Mouse (Mus musculus) cerebellum, adult 9-11 months (tissue): ENCODE measurements around the gene Lefty1.
"Not testable (repeated sequence)": the region's sequence is repeated elsewhere in the genome, so short reads cannot be mapped to it uniquely, and the experiment has no call there.

Source experiments
- DNase-seq: peaks from one replicate; pipeline ENCODE4 v3.0.0; 2022

Gene Lefty1

DNA sequence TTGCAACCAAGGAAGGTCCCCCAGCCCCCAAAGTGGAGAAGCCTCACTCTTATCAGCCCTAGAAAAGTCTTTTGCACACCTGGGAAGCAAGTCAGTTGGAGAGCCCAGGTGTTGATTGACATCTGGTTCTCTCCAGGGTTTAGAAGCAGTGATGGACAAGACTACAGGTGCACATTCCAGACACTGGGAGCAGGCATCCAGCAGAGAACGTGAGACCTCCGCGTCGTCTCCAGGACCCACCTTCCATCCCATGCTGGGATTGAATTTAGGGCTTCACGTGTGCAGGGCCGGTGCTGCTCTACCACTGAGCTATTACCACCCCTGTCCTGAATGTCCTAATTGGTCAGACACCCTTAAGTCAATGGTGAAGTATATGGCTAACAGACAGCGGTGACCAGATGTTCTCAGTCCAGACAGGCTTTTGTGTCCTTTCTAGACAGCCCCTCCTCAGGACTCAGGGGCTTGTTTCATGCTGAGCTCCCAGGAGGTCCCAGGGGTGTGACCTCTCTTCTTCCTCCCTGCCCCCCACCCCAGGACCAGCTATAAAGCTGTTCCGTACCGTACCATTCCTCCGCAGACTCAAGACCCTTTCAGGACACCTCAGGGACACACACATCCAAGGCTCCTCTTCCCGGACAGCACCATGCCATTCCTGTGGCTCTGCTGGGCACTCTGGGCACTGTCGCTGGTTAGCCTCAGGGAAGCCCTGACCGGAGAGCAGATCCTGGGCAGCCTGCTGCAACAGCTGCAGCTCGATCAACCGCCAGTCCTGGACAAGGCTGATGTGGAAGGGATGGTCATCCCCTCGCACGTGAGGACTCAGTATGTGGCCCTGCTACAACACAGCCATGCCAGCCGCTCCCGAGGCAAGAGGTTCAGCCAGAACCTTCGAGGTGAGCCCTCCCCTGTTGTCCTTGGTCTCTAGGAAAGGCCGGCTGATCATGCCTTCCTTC lies at the start of gene Lefty1:
Lefty1 (plus strand) TSS at position 556 of the 953 bp plus-strand sequence.
- DNase-seq = no peak

DNA sequence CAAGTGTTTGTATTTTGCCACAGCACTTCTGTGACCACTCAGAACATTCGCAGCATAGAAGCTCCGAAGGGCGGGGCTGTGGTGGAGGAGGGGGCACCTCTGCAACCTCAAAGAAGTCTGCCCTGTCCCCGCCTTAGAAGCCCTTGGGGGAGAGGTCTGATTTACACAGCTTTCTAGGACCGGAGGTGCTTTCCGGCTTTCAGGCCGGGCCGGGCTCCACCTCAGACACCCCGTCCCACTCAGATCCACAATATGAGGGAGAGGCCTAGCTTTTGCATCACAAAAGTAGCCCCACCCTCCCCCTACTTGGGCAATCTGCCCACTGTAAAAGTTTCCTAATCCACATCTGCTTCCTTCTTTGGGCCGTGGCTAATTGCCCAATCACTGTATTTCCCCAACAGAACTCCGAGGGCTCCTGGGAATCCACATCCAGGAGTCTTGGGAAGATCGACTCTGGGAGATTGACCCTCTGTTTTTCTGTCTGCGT lies 46.2 kb upstream of the Lefty1 start:
- no peak for DNase-seq

DNA sequence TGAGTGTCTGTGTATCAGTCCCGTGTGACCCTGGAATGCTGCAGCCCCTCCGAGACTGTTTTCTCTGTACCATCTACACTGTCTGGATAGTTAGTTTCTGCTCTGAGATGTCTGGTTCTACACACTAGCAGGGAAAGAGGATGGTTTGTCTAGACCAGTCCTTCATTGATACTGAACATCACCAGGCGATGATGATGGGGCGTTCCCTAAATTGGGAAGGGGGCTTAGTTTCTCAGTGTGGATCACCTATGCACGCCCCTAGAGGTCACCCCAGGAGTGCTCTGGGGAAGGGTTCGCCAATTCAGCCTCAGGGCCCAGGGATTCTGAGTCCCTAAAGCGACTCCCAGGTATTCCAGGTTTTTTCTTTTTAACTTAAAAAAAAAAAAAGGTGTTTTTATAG lies 45.6 kb upstream of the Lefty1 start:
- no peak for DNase-seq

DNA sequence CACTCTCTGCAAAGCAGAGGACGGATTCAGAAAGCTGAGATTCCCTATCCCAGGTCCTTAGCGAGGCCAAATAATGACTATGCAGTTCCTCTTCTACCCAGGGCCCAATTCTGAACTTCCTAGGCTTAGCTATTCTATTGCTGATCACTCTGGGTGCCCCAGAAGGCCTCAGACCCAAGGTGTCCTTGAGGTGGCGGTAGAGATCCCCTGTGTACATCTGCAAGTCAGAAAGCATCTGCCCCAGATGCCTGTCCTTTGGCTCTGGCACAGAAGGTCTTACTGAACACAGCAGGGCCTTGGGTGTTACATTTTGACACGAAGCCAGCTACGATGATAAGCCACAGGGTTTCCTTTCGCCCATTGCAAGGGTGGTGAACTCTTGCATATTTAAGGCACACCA lies 45.0 kb upstream of the Lefty1 start:
- no peak for DNase-seq

DNA sequence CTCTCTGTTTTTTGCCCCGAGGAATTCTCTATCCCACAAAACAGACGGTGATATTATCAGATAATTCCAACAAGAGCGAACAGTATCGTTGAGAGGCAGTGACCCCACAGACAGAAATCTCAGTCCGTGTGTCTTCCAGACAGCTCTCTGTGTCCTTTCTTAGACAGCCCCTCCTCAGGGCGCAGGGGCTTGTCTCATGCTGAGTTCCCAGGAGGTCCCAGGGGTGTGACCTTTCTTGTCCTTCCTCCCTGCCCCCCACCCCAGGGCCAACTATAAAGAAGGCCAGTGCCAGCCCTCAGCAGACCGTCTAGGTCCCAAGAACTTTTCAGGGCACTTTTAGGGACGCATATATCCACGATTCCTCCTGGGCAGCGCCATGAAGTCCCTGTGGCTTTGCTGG lies 42.0 kb upstream of the Lefty1 start, which contains the start of gene Lefty2:
Lefty2 (plus strand) TSS at position 301 of the 400 bp plus-strand sequence.
- no peak for DNase-seq

DNA sequence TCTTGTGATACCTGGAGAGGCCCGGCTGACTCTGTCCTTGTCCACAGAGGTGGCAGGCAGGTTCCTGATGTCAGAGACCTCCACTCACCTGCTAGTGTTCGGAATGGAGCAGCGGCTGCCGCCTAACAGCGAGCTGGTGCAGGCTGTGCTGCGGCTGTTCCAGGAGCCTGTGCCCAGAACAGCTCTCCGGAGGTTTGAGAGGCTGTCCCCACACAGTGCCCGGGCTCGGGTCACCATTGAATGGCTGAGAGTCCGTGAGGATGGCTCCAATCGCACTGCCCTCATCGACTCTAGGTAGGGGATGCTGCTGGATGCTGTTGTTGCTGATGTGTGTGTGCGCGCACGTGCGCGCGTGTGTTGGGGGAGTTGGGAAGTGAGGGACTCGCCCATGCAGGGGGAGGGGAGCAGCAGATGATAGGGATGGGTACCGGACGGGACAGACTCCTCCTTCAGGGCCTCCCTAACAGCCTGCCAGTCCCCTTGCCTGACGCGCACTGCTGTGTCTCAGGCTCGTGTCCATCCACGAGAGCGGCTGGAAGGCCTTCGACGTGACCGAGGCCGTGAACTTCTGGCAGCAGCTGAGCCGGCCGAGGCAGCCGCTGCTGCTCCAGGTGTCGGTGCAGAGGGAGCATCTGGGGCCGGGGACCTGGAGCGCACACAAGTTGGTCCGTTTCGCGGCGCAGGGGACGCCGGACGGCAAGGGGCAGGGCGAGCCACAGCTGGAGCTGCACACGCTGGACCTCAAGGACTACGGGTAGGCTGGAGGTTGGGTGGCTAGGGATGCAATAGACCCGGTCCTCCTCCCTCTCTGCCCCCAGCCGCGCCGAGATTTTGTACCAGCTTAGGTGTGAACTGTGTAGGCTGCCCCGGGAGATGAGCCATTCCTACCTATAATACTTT lies 40.5 kb upstream of the Lefty1 start:
- not testable (repeated sequence) for DNase-seq

DNA sequence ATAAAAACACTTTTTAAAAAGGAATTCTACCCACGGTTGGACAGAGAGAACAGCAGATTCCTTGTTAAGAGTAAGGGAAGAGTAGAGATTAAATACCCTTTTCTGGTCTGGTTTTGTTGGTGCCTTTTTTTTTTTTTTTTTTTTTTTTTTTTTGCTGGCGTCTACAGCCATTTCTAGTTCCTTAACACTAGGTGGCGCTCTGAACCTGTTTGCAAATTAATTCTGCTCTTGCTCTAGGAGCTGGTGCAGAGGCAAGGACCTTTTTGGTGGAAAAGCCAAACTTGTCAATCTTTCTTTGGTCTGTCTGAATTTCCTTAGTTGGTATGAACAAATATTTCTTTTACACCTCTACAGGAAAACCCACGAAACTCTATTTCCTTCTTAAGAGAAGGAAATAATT lies 33.7 kb upstream of the Lefty1 start:
- peak; percentile 21 for DNase-seq

DNA sequence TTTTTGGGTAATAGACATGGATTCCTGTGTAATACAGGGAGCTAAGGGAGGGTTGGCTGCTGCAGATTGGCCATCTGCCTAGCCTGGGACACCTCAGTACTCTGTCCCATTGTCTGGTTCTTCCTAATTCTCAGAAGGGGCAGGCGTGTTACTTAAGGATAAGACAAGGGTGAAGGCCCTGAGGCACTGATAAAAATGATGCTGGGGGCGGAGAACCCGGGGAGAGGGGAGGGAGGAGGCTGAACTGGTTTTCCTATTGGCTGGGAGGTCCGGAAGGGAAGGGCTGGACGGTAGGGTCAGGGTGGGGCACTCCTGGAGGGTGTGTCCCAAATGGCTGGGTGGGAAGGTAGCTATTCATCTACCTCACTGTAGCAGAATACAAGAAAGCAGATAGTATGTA lies 31.9 kb upstream of the Lefty1 start:
- peak; percentile 12 for DNase-seq

DNA sequence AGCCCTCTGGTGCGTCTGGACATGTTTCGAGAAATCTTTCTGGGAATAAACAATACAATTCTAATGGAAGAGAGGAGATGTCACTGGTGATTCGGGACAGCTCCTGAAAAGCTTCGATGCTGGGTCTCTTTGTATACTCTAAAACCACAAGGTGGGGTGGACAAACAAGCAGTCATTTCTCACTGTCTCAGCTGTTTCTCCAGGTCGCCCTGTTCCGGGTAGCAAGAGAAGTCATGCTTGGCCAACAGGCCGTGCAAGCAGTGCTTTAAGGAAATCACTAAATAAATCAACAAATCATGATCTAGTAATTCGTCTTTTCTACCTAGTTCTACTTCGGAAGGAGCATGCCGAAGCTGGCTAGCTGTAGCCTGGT lies 31.2 kb upstream of the Lefty1 start:
- no peak for DNase-seq

DNA sequence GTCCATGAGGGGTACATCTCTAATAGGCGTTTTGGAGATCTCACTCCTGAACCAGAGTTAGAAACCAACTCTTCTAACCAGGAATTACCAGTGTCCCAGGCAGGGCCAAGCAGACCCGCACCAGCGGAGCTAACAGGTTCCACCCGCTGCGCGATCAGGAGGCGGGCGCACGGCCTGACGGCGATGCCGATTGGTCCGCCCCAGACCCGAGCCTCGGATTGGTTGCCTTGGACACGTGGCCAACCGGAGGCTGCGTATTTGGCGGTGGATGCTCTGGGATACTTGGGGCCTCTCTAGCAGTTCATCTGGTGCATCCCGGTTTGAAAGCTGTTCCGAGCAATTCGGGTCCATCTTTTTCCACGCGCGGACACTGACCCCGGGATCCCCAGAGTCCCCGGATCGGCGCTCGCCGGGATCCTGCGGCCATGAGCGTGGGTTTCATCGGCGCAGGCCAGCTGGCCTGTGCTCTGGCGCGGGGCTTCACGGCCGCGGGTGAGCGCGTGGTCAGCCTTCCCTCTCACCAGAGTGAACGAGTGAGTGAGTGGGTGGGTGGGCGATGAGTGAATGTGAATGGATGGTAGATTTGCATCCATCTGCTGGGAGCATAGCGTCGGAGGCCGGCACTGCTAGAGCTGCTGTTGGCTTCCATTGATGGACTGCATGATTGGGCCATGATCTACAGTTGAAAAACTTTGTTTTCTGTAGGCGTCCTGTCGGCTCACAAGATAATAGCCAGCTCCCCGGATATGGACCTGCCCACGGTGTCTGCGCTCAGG lies 30.6 kb upstream of the Lefty1 start, which contains the start of gene Pycr2:
Pycr2 (plus strand) TSS at position 255 of the 776 bp plus-strand sequence.
- DNase-seq = peak; percentile 91

DNA sequence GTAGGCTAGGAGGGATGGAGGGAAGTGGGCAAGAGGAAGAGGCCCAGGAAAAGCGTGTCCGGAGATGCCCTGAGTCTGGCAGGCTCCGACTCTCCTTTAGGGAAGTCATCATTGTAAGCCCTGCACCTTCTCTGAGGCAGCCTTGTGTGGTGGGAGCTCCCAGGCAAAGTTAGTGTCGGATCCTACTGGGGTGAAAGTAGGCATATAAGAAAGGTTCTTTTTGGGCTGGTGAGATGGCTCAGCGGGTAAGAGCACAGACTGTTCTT lies 30.1 kb upstream of the Lefty1 start:
- peak; percentile 13 for DNase-seq

DNA sequence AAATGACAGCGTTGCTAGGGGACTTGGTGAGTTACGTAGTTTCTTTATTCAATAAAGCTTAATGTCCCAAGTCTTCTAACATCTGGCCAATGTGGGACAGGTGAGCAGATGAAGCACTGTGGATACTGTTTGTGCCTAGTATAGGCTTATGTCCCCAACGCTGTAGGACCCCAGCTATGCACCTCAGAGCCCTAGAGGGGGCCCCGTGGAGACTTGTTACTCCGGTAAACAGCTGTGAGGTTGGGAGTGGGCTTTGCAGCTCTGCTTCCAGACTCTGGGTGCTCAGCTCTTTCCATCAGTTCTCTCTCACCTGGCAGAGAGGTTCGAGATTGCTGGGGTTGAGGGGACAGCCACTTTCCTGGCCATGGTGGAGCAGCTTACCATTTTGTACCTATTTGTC lies 29.5 kb upstream of the Lefty1 start:
- DNase-seq = no peak

DNA sequence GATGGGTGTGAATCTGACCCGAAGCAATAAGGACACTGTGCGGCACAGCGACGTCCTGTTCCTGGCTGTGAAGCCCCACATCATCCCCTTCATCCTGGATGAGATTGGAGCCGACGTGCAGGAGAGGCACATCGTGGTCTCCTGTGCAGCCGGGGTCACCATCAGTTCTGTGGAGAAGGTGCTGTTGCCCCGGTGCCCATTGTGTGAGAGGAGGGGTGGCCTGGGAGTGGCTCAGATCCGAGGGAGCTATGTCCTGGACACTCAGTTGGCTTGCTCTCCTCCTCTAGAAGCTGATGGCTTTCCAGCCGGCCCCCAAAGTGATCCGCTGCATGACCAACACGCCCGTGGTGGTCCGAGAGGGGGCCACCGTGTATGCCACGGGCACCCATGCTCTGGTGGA lies 28.9 kb upstream of the Lefty1 start:
- peak; percentile 12 for DNase-seq

DNA sequence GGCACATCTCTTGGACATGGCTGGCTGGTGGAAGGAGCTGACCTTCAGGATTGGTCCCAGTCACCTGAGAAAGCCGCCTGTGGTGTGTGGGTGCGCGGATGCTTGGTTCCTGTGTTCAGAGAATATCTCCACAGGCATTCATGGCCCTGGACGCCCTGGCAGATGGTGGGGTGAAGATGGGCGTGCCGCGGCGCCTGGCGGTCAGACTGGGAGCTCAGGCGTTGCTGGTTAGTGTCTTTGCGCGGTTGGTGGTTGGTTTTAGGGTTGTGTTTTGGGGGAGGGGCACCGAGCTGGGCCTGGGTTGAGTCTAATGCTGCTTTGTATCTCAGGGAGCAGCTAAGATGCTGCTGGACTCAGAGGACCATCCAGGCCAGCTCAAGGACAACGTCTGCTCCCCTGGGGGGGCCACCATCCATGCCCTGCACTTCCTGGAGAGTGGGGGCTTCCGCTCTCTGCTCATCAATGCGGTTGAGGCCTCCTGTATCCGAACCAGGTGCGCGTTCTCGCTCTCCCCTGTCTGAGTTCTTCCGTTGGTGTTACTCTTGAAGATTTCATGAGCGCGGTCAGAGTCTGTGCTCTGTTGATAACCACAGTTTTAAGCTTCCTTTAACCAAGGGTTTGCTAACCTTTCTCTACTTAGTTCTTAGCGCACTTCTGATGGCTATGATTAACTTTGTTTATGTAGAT lies 28.2 kb upstream of the Lefty1 start:
- DNase-seq = peak; percentile 11

DNA sequence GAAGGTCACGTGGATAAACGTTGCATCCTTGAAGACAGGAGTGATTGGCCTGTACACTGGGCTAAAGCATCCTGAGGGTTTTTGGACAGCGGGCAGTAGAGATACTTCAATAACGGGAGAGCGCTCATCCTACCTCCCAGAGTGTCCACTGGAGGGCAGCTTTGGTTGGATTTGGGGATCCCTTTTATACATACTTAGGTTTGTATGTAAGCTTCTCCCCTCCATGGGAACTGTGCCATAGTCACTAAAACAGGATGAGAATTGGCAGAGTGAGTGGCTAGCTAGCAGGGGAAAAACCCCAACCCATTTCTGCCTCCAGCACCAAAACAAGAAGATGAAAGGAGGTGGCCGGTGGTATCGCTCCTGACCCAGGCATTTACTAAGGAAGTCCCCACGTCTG lies 23.7 kb upstream of the Lefty1 start:
- DNase-seq = no peak

DNA sequence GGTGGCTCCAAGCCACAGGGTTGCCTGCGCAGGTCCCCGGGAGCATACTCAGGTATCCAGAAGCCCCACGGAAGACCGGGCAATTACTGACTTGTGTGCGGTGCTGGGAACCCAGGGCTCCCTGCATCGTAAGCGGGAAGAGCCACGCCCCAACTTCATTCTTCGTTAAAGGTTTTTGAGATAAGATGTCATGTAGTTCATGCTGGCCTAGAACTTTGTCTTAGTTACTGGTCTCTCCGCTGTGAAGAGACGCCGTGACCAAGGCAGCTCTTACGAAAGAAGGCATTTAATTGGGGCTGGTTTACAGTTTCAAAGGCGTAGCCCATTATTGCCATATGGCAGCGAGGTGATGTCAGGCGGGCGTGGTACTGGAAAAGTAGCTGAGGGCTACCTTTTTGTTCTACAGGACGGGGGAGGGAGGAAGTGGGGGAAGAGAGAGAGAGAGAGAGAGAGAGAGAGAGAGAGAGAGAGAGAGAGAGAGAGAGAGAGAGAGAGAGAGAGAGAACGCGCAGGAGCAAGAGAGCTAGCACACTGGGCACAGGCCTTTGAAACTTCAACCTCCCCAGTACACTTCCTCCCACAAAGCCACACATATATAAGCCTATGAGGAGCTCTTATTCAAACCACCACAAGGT lies 23.1 kb upstream of the Lefty1 start:
- no peak for DNase-seq

DNA sequence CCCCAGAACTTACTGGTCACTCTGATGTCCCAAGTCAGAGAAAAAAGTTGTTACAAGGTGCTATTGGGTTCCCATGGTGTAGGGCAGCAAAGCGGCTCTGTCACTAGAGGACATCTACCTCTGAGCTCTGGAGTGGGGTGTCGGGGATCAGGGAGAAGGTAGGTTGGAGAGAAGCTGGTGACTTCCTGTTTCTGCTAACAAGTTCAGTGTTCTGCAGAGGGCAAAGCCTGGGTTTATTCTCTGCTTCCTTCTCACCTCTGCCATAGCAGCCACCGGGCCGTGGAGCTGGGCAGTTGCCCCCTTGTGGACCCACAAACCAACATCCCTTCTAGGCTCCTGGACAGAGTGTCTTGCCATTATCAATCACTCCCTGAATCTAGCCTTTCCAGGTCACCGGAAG lies 22.0 kb upstream of the Lefty1 start:
- no peak for DNase-seq

DNA sequence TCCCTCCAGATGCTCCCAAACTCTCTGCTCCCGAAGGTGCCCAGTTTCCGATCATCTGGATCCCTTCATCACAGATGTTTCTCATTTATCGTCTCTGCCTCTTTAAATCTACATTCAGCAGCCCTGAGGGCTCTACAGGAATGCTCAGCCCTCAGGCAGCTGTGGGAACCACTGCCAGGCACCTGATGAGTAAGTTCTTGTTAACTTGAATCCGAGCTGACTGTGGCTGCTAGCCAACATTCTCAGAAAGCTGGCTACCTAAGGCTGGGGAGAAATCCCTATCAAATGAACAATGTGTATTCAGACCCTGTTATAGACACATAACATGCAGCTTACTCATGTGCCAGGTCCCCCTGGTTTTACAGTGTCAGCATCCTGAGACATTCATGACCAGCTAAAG lies 21.0 kb upstream of the Lefty1 start:
- no peak for DNase-seq

DNA sequence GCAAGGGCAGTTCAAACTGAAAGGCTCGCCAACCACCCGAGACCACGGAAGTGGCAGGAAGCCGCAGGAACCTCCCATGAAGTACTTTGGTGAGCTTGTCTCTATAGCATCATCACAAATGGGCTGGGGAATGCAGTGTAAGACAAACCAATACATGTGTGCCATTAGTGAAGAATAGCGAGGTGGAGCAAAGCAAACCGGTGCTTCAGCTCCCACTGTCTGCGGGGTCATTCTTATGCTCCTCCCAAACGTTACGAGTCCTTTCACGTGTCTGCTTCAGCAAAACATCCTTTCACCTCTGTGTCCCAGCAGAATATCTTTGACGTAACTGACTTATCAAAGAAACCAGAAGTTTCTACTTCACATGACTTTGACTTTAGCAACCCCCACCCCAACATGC lies 18.4 kb upstream of the Lefty1 start:
- DNase-seq = no peak

DNA sequence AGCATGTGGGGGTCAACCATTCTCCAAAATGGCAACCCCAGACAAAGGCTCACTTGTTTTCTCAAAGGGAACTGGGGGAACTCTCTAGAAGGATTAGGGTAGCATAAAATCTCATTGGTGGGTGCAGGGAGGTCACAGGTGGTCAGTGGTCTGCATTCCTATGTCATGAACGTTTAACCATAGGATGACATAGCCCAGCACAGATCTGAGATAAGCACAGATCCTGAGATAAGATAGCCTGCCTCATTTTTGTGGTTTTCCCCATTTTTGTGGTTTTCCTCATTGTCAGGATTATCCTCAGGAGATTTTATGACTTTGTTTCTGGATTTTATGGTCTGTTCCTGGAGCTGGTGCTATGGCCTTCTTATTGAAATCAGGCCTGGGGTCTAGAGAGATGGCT lies 17.8 kb upstream of the Lefty1 start:
- DNase-seq = no peak

DNA sequence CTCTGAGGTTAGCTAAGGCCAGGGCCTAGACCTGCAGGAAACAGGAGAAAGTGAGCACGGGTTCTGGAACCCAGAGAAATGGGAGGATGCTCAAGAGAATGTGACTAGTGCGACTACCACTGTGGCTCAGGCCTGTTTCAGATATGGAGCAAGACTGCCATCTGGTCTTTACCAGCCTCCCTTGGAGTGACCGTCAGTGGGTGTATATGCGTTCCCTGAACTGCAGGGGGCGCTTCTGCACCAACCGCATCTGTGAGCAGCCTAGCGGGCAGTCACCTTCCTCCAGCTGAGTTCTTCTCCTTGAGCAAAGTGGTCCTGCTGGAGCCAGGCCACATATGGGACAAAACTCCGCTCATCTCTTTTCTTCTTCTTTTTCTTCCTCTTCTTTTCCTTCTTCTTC lies 15.1 kb upstream of the Lefty1 start:
- DNase-seq = no peak
